Mouse (Mus musculus) ovary, adult 18-20 months (tissue): ENCODE results near the gene 1700057G04Rik.

Source experiments
- DNase-seq: peaks from one replicate; pipeline ENCODE4 v3.0.0; 2022; ENCODE audit warnings: low spot score, mixed read lengths

Gene 1700057G04Rik

DNA sequence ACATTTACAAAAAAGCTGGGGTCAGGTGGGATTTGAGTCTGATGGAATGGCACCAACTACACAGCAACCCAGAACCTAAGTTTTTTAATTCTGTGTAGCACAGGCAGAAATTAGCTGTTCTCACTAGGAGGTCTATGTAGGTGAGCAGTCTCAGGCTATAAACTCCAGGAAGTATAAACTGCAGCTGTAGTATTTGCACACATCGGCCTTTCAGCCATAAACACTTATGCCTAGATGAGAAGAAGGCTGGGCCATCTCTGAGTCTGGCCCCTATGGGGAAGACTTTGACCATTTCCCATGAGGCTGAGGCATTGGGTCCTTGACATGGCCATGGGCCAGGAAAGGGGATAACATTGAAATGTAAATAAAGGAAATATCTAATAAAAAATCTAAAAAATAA, 76.7 kb downstream of the 1700057G04Rik start:
- no peak for DNase-seq

DNA sequence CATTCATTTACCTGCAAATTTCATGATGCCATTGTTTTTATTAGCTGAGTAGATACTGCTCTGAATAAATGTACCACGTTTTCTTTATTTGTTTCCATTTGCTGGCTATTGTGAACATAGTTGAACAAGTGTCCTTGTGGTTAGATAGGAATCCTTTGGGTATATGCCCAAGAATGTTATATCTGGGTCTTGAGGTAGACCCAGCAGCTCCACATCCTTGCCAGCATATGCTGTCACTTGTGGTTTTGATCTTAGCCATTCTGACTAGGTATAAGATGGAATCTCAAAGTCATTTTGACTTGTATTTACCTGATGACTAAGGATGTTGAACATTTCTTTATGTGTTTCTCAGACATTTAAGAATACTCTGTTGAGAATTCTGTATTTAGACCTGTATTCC, 77.7 kb downstream of the 1700057G04Rik start:
- no peak for DNase-seq

DNA sequence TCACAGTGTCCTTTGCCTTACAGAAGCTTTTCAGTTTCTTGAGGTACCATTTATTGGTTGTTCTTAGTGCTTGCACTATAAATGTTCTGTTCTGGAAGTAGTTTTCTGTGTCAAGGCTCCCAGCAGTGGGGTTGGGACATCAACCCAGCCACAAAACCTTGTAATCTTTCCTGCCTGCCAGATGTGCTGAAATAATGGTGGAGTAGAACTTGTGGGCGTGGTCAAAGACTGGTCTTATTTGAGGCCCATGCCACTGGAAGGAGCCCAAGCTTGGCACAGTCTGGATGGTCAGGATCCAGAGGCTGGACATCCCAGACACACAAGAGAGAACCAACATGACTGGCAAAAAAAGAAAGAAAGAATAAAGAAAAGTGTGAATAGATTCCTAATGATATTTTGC, 78.2 kb downstream of the 1700057G04Rik start:
- DNase-seq = no peak

DNA sequence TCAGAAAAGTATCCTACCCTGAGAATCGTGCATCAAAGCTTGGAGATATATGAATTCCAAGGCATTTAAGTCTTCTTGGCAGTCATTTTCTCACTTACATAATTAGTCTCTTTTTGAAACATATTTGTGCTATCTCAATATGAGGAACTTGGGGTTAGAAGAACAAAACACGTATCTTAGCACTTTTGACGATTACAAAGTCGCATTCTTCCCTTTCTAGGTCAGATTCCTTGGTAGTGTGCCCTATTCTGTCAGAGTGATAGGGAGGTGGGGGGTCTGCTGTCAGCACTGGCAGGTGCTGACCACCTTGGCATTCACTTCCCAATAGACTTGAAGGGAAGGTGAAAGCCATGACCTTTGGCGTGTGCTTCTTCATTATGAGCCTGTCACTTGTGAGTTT, 93.5 kb downstream of the 1700057G04Rik start:
- DNase-seq = no peak
